Mouse (Mus musculus) left cerebral cortex, adult 18-20 months (tissue): ENCODE data around the gene Nceh1. TPM values are rescaled to one million over a fixed set of nuclear protein-coding genes. Genes with fewer than 3 reads are reported as not detected.

Source experiments
- DNase-seq, 2 experiments: peaks; one replicate each; pipeline ENCODE4 v3.0.0; 2021 to 2022; ENCODE audit warnings: low spot score in 2 of 2, mixed read lengths in 1 of 2
- total RNA-seq, 2 experiments: library from RNA; stranded (reverse); gene quantifications; 2 replicates each; pipeline ENCODE4 v1.2.3; 2021

Nceh1 gene
- total RNA-seq, 2 experiments from 2014 or later, result 114 to 130 TPM

- DNase-seq, result no peak
Observed at GRCm38 (mm10) chr3:27222488-27222887, 39.7 kb downstream of the Nceh1 start.

- DNase-seq, result no peak
Observed at GRCm38 (mm10) chr3:27227629-27228453, 45.1 kb downstream of the Nceh1 start.

- DNase-seq, result no peak
Observed at GRCm38 (mm10) chr3:27228530-27229309, 46.0 kb downstream of the Nceh1 start.

- no peak for DNase-seq
Observed at GRCm38 (mm10) chr3:27233361-27233760, 50.6 kb downstream of the Nceh1 start.

- DNase-seq, result no peak
Observed at GRCm38 (mm10) chr3:27233841-27234240, 51.1 kb downstream of the Nceh1 start.

- DNase-seq, result no peak
Observed at GRCm38 (mm10) chr3:27234976-27235375, 52.2 kb downstream of the Nceh1 start.

- DNase-seq, result peak; percentile 25 to 60
Observed at GRCm38 (mm10) chr3:27237226-27237625, 54.5 kb downstream of the Nceh1 start.

- no peak for DNase-seq
Observed at GRCm38 (mm10) chr3:27238563-27238962, 55.8 kb downstream of the Nceh1 start.

- DNase-seq, result no peak
Observed at GRCm38 (mm10) chr3:27239568-27239967, 56.8 kb downstream of the Nceh1 start.

GRCm38 (mm10) chr3:27241864-27242263 lies 59.1 kb downstream of the Nceh1 start:
- no peak for DNase-seq

GRCm38 (mm10) chr3:27246166-27246565 lies 63.4 kb downstream of the Nceh1 start:
- DNase-seq, result no peak

- no peak for DNase-seq
Observed at GRCm38 (mm10) chr3:27247785-27248184, 65.0 kb downstream of the Nceh1 start.

- DNase-seq, result no peak
Observed at GRCm38 (mm10) chr3:27249030-27249429, 66.3 kb downstream of the Nceh1 start.

GRCm38 (mm10) chr3:27250936-27251335 lies 68.2 kb downstream of the Nceh1 start:
- DNase-seq, result no peak

- no peak for DNase-seq
Observed at GRCm38 (mm10) chr3:27258461-27258860, 75.7 kb downstream of the Nceh1 start.

GRCm38 (mm10) chr3:27260393-27260792 lies 77.6 kb downstream of the Nceh1 start:
- DNase-seq, result no peak

GRCm38 (mm10) chr3:27267327-27267726 lies 84.6 kb downstream of the Nceh1 start:
- no peak for DNase-seq

- no peak for DNase-seq
Observed at GRCm38 (mm10) chr3:27267887-27268286, 85.1 kb downstream of the Nceh1 start.

- no peak for DNase-seq
Observed at GRCm38 (mm10) chr3:27269151-27269550, 86.4 kb downstream of the Nceh1 start.

- DNase-seq, result no peak
Observed at GRCm38 (mm10) chr3:27270160-27270962, 87.6 kb downstream of the Nceh1 start.

GRCm38 (mm10) chr3:27272926-27273745 lies 90.4 kb downstream of the Nceh1 start:
- no peak for DNase-seq
